Mouse (Mus musculus) thymus, postnatal 14 days (tissue): ENCODE data around the gene Eya3.
"Not testable (repeated sequence)": the region's sequence is repeated elsewhere in the genome, so short reads cannot be mapped to it uniquely, and the experiment has no call there.

Experiments
- DNase-seq: peaks from one replicate; pipeline ENCODE4 v3.0.0; 2021

Gene Eya3

GRCm38 (mm10) chr4:132746911-132747517, 108.2 kb downstream of the Eya3 start:
- no peak for DNase-seq

GRCm38 (mm10) chr4:132747664-132748259, 109.0 kb downstream of the Eya3 start:
- peak; percentile 33 for DNase-seq

- no peak for DNase-seq
Measured at GRCm38 (mm10) chr4:132748778-132749177, 110.0 kb downstream of the Eya3 start.

- no peak for DNase-seq
Measured at GRCm38 (mm10) chr4:132749258-132749982, 110.6 kb downstream of the Eya3 start.

- DNase-seq = no peak
Measured at GRCm38 (mm10) chr4:132752992-132753391, 114.2 kb downstream of the Eya3 start.

- DNase-seq = no peak
Measured at GRCm38 (mm10) chr4:132756974-132757373, 118.2 kb downstream of the Eya3 start, which contains the start of gene Smpdl3b. Smpdl3b (minus strand) TSS chr4:132757252.

- DNase-seq = no peak
Measured at GRCm38 (mm10) chr4:132757633-132758351, 119.0 kb downstream of the Eya3 start.

GRCm38 (mm10) chr4:132760296-132760695, 121.5 kb downstream of the Eya3 start:
- DNase-seq = no peak

GRCm38 (mm10) chr4:132762602-132763001, 123.8 kb downstream of the Eya3 start:
- DNase-seq = no peak

GRCm38 (mm10) chr4:132763125-132763524, 124.3 kb downstream of the Eya3 start:
- not testable (repeated sequence) for DNase-seq

GRCm38 (mm10) chr4:132767914-132768876, 129.4 kb downstream of the Eya3 start, which contains the start of gene Rpa2:
Rpa2 (plus strand) TSS chr4:132768332.
- DNase-seq = peak; percentile 98

- no peak for DNase-seq
Measured at GRCm38 (mm10) chr4:132771776-132772175, 133.0 kb downstream of the Eya3 start.
